Mouse (Mus musculus) gonadal fat pad, adult 2 months (tissue): ENCODE data around the gene Gm11565. TPM values are rescaled to one million over a fixed set of nuclear protein-coding genes. Genes with fewer than 3 reads are reported as not detected.
"Not testable (repeated sequence)": the region's sequence is repeated elsewhere in the genome, so short reads cannot be mapped to it uniquely, and the experiment has no call there.

Source experiments
- DNase-seq: peaks from one replicate; pipeline ENCODE4 v3.0.0-alpha.2; 2012; ENCODE audit warnings: low read depth
- polyA plus RNA-seq: library from polyadenylated mRNA; depleted of rRNA; stranded (reverse); fragments of >200 nt; gene quantifications from 2 replicates; pipeline ENCODE4 v1.2.3, GENCODE M21; 2012; rRNA removed

Gm11565 gene
- polyA plus RNA-seq: not detected in 2 replicates

- DNase-seq: no peak
Measured at GRCm38 (mm10) chr11:99914451-99914850, at the start of gene Gm11565. Gm11565 (plus strand) TSS chr11:99914751.

- not testable (repeated sequence) for DNase-seq
Measured at GRCm38 (mm10) chr11:99873089-99873488, 41.5 kb upstream of the Gm11565 start, which contains the start of gene Krtap9-1. Krtap9-1 (plus strand) TSS chr11:99873389.

GRCm38 (mm10) chr11:99878887-99879286 is 35.7 kb upstream of the Gm11565 start, which contains the start of gene Gm11567:
Gm11567 (plus strand) TSS chr11:99879187.
- DNase-seq: not testable (repeated sequence)

GRCm38 (mm10) chr11:99907620-99908019 is 6.9 kb upstream of the Gm11565 start, which contains the start of gene Krtap31-1:
Krtap31-1 (plus strand) TSS chr11:99907920.
- no peak for DNase-seq

GRCm38 (mm10) chr11:99935991-99936390 is 21.4 kb downstream of the Gm11565 start, which contains the start of gene Krtap31-2:
Krtap31-2 (plus strand) TSS chr11:99936291.
- no peak for DNase-seq

GRCm38 (mm10) chr11:99937751-99938264 is 23.3 kb downstream of the Gm11565 start:
- DNase-seq: no peak

GRCm38 (mm10) chr11:99948175-99948574 is 33.6 kb downstream of the Gm11565 start, which contains the start of gene Krtap9-5:
Krtap9-5 (plus strand) TSS chr11:99948475.
- DNase-seq: no peak

GRCm38 (mm10) chr11:99964213-99964612 is 49.7 kb downstream of the Gm11565 start:
- no peak for DNase-seq

Other genes with a start within 250 kb of the Gm11565 start
- not detected in 2 replicates for gene Krtap4-6, start 248.8 kb upstream of the Gm11565 start, polyA plus RNA-seq
- gene Gm14190, start 224.0 kb upstream of the Gm11565 start, polyA plus RNA-seq: not detected in 2 replicates
- not detected in 2 replicates for gene Gm14180, start 180.5 kb upstream of the Gm11565 start, polyA plus RNA-seq
- not detected in 2 replicates for gene Gm11595, start 141.8 kb upstream of the Gm11565 start, polyA plus RNA-seq
- not detected in 2 replicates for gene Krtap4-8, start 134.0 kb upstream of the Gm11565 start, polyA plus RNA-seq
- not detected in 2 replicates for gene Krtap4-9, start 129.6 kb upstream of the Gm11565 start, polyA plus RNA-seq
- not detected in 2 replicates for gene Gm11596, start 121.3 kb upstream of the Gm11565 start, polyA plus RNA-seq
- not detected in 2 replicates for gene Gm11569, start 115.8 kb upstream of the Gm11565 start, polyA plus RNA-seq
- gene Gm11554, start 110.3 kb upstream of the Gm11565 start, polyA plus RNA-seq: not detected in 2 replicates
- not detected in 2 replicates for gene Krtap4-13, start 104.9 kb upstream of the Gm11565 start, polyA plus RNA-seq
- not detected in 2 replicates for gene Gm11564, start 99.1 kb upstream of the Gm11565 start, polyA plus RNA-seq
- not detected in 2 replicates for gene 2300003K06Rik, start 76.7 kb upstream of the Gm11565 start, polyA plus RNA-seq
- gene Krtap4-16, start 63.1 kb upstream of the Gm11565 start, polyA plus RNA-seq: not detected in 2 replicates
- not detected in 2 replicates for gene Gm11568, start 56.8 kb upstream of the Gm11565 start, polyA plus RNA-seq
- not detected in 2 replicates for gene Gm11559, start 50.3 kb upstream of the Gm11565 start, polyA plus RNA-seq
- not detected in 2 replicates for gene Krtap9-1, start 41.4 kb upstream of the Gm11565 start, polyA plus RNA-seq
- gene Gm11567, start 35.6 kb upstream of the Gm11565 start, polyA plus RNA-seq: not detected in 2 replicates
- not detected in 2 replicates for gene Krtap31-1, start 6.8 kb upstream of the Gm11565 start, polyA plus RNA-seq
- gene Krtap31-2, start 21.5 kb downstream of the Gm11565 start, polyA plus RNA-seq: not detected in 2 replicates
- gene Krtap9-5, start 33.7 kb downstream of the Gm11565 start, polyA plus RNA-seq: not detected in 2 replicates
- gene Krtap29-1, start 64.3 kb downstream of the Gm11565 start, polyA plus RNA-seq: not detected in 2 replicates
- gene Krtap16-1, start 71.8 kb downstream of the Gm11565 start, polyA plus RNA-seq: not detected in 2 replicates
- not detected in 2 replicates for gene Krtap17-1, start 79.2 kb downstream of the Gm11565 start, polyA plus RNA-seq
- gene Krt33a, start 101.5 kb downstream of the Gm11565 start, polyA plus RNA-seq: 0.09 TPM in 1 of 2 replicates, not detected in the other
- not detected in 2 replicates for gene Krt33b, start 115.1 kb downstream of the Gm11565 start, polyA plus RNA-seq
- not detected in 2 replicates for gene Krt34, start 126.8 kb downstream of the Gm11565 start, polyA plus RNA-seq
- 0.16 and 0.19 TPM in 2 replicates for gene Krt31, start 135.8 kb downstream of the Gm11565 start, polyA plus RNA-seq
- 0.71 and 3.7 TPM in 2 replicates for gene Krt32, start 173.5 kb downstream of the Gm11565 start, polyA plus RNA-seq
- gene Krt35, start 181.5 kb downstream of the Gm11565 start, polyA plus RNA-seq: 0.13 and 0.35 TPM in 2 replicates
- gene Krt36, start 190.9 kb downstream of the Gm11565 start, polyA plus RNA-seq: 0.63 and 1.0 TPM in 2 replicates
- not detected in 2 replicates for gene Krt13, start 206.8 kb downstream of the Gm11565 start, polyA plus RNA-seq
- 22.6 and 22.7 TPM in 2 replicates for gene Krt15, start 221.2 kb downstream of the Gm11565 start, polyA plus RNA-seq
- 181 and 213 TPM in 2 replicates for gene Krt19, start 233.9 kb downstream of the Gm11565 start, polyA plus RNA-seq